Mouse (Mus musculus): Measurements from ENCODE around the gene Mon1b. TPM values are rescaled to one million over a fixed set of nuclear protein-coding genes. Genes with fewer than 3 reads are reported as not detected.

Gene Mon1b
- total RNA-seq, 1 experiment = 5.3 TPM

DNA sequence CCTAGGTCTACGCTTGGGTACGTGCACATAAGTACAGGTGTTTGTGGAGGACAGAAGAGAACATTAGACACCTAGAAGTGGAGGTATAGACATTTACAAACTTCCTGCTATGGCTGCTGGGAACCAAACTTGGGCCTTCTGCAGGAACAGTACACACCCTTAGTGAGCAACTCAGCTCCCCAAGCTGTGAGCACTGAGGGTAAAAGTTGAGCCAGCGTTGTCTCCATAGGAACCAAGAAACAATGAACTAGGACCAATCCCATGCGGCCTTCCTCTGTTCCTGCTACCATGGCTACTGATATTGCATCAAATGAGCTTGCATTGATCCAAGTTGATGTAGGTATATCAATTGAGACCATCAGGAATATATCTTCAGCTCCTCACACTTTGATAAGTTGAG is 29.6 kb downstream of the Mon1b start:
- Histone ChIP-seq H3K27ac (ENCODE audit: insufficient read depth, low read depth, low read length, poor library complexity, severe bottlenecking) (no peak overlapping the region), H3K4me1 (ENCODE audit: control insufficient read depth in 2 of 2, insufficient read depth in 2 of 2, low read length in 2 of 2, poor library complexity in 1 of 2) (no peaks in the 10 kb centered on the region), H3K36me3 (ENCODE audit: control insufficient read depth, insufficient read depth, low read length, poor library complexity, severe bottlenecking) (no peaks in the 10 kb centered on the region), H3K9me3 (ENCODE audit: control insufficient read depth, insufficient read depth, low read depth, low read length) (no peaks in the 10 kb centered on the region), H3K9ac (ENCODE audit: insufficient read depth, low read depth, low read length, poor library complexity, severe bottlenecking) (no peak overlapping the region), H3K4me3 (ENCODE audit: insufficient read depth in 1 of 2, low read depth in 1 of 2, low read length in 2 of 2, poor library complexity in 1 of 2, severe bottlenecking in 1 of 2) (no peak overlapping the region)
- in situ Hi-C loops (cut with MboI; ENCODE audit: low sequenced_read_pairs in 2 of 2, unreplicated experiment in 2 of 2) = loop anchor here (10.0 to 25.0 kb wide), 3 partner anchors 322 to 770 kb away; partner anchors contain the start of gene Wwox (in 1 of the 2)
- DNase-seq (ENCODE audit: low read depth, low spot score) = no peak
- TF ChIP-seq ZC3H11A (IDR thresholded peaks at IDR 0.05; ENCODE audit: borderline replicate concordance, low read depth, low read length) (no peak), CHD2 (IDR thresholded peaks at IDR 0.05; ENCODE audit: low read depth, low read length) (no peak), HCFC1 (IDR thresholded peaks at IDR 0.05; ENCODE audit: borderline replicate concordance, insufficient read depth, low read length) (no peak), MAFK (IDR thresholded peaks at IDR 0.05; ENCODE audit: insufficient read depth, low read depth, low read length) (no peak), ZNF384 (IDR thresholded peaks at IDR 0.05; ENCODE audit: low read depth, low read length) (no peak)

DNA sequence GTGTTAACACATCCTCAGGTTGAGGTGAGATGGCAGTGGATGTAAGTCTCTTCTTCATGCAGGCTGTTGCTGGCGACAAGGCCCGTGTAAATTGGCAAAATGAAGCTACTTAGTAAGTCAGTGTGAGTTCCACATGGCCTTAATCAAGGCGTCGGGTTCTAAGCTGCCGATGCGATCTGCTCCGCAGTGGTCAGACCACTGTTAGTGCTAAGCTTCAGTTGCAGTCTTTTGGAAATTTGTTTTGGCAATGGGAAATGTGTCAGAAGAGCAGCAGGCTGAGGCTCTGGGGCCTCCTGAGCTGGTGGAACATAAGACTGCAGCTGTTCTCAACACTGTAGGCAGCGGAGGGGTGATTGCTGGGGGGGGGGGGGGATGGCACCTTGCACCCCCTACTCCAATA is 30.6 kb downstream of the Mon1b start:
- no peak for DNase-seq (ENCODE audit: low read depth, low spot score)
- Histone ChIP-seq H3K9me3 (ENCODE audit: control insufficient read depth, insufficient read depth, low read depth, low read length) (no peaks in the 10 kb centered on the region), H3K4me3 (ENCODE audit: insufficient read depth in 1 of 2, low read depth in 1 of 2, low read length in 2 of 2, poor library complexity in 1 of 2, severe bottlenecking in 1 of 2) (no peak overlapping the region), H3K36me3 (ENCODE audit: control insufficient read depth, insufficient read depth, low read length, poor library complexity, severe bottlenecking) (no peaks in the 10 kb centered on the region), H3K4me1 (ENCODE audit: control insufficient read depth in 2 of 2, insufficient read depth in 2 of 2, low read length in 2 of 2, poor library complexity in 1 of 2) (no peaks in the 10 kb centered on the region), H3K27ac (ENCODE audit: insufficient read depth, low read depth, low read length, poor library complexity, severe bottlenecking) (no peak overlapping the region), H3K9ac (ENCODE audit: insufficient read depth, low read depth, low read length, poor library complexity, severe bottlenecking) (no peak overlapping the region)
- in situ Hi-C loops (cut with MboI; ENCODE audit: low sequenced_read_pairs in 2 of 2, unreplicated experiment in 2 of 2) = loop anchor here (10.0 to 25.0 kb wide), 3 partner anchors 321 to 769 kb away; partner anchors contain the start of gene Wwox (in 1 of the 2)
- TF ChIP-seq ZNF384 (IDR thresholded peaks at IDR 0.05; ENCODE audit: low read depth, low read length) = no peak
- no peak for TF ChIP-seq ZC3H11A (IDR thresholded peaks at IDR 0.05; ENCODE audit: borderline replicate concordance, low read depth, low read length)
- TF ChIP-seq CHD2 (IDR thresholded peaks at IDR 0.05; ENCODE audit: low read depth, low read length) = no peak
- TF ChIP-seq MAFK (IDR thresholded peaks at IDR 0.05; ENCODE audit: insufficient read depth, low read depth, low read length) = no peak
- TF ChIP-seq HCFC1 (IDR thresholded peaks at IDR 0.05; ENCODE audit: borderline replicate concordance, insufficient read depth, low read length) = no peak

DNA sequence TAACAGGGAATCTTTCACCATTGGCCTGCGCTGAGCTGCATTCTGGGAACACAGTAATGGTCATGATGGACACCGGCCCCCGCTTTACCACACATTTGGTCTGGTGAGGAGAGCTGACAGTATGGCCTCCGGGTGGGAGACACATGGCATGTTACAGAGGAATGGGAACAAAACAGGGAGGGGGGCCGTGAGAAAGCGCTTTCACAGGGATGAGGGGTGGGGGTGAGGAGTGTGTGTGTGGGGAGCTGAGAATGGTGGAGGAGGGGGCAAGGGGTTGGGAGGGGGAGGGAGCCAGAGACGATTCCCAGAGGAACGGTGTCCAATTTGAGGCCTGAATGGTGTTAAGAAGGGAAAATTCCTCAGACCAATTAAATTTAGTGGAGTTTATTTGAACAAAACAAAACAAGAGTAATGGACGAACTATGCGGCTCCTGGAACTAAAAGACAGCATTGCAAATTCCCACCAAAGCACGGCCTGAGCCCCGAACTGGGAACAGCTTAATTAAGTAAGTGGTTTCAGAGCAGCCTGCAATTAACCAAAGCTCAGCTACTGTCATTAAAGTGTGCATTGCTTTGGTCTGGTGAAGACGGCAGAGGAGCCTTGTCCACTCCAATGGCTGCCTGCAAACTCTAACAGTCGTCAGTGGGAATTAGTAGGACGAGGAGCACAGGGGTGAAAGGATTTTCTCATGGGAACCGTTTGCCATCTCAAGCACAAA is 31.5 kb downstream of the Mon1b start:
- H3K4me3 ChIP-seq (ENCODE audit: insufficient read depth in 1 of 2, low read depth in 1 of 2, low read length in 2 of 2, poor library complexity in 1 of 2, severe bottlenecking in 1 of 2) = no peak overlapping the region
- in situ Hi-C loops (cut with MboI; ENCODE audit: low sequenced_read_pairs in 2 of 2, unreplicated experiment in 2 of 2) = loop anchor here (10.0 to 25.0 kb wide), 3 partner anchors 320 to 768 kb away; partner anchors contain the start of gene Wwox (in 1 of the 2)
- H3K27ac ChIP-seq (ENCODE audit: insufficient read depth, low read depth, low read length, poor library complexity, severe bottlenecking) = no peak overlapping the region
- H3K36me3 ChIP-seq (ENCODE audit: control insufficient read depth, insufficient read depth, low read length, poor library complexity, severe bottlenecking) = no peaks in the 10 kb centered on the region
- no peaks in the 10 kb centered on the region for H3K4me1 ChIP-seq (ENCODE audit: control insufficient read depth in 2 of 2, insufficient read depth in 2 of 2, low read length in 2 of 2, poor library complexity in 1 of 2)
- no peaks in the 10 kb centered on the region for H3K9me3 ChIP-seq (ENCODE audit: control insufficient read depth, insufficient read depth, low read depth, low read length)
- no peak for TF ChIP-seq MAFK (IDR thresholded peaks at IDR 0.05; ENCODE audit: insufficient read depth, low read depth, low read length)
- no peak for TF ChIP-seq CHD2 (IDR thresholded peaks at IDR 0.05; ENCODE audit: low read depth, low read length)
- no peak for TF ChIP-seq ZC3H11A (IDR thresholded peaks at IDR 0.05; ENCODE audit: borderline replicate concordance, low read depth, low read length)
- TF ChIP-seq HCFC1 (IDR thresholded peaks at IDR 0.05; ENCODE audit: borderline replicate concordance, insufficient read depth, low read length) = no peak
- TF ChIP-seq ZNF384 (IDR thresholded peaks at IDR 0.05; ENCODE audit: low read depth, low read length) = no peak
- DNase-seq (ENCODE audit: low read depth, low spot score) = no peak
- no peak overlapping the region for H3K9ac ChIP-seq (ENCODE audit: insufficient read depth, low read depth, low read length, poor library complexity, severe bottlenecking)

DNA sequence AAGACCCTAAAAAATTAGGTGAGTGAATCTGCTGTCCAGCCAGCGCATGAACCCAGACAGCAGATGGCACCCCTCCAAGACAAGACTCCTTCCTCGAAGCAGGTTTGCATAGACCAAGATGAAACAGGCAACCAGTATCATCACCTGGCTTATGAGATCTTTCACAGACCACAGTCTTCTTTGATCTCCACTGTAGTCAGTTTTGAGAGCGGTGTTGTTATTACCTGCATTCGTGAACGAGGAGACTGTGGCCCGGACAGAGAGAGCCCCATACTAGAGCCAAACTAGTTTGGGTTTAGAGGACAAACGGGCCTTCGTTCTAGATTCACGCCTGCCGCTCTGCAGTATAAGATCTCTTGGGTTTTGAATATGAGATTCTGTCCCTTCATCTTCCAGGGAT is 34.5 kb downstream of the Mon1b start:
- Histone ChIP-seq H3K4me3 (ENCODE audit: insufficient read depth in 1 of 2, low read depth in 1 of 2, low read length in 2 of 2, poor library complexity in 1 of 2, severe bottlenecking in 1 of 2) (no peak overlapping the region), H3K27ac (ENCODE audit: insufficient read depth, low read depth, low read length, poor library complexity, severe bottlenecking) (no peak overlapping the region), H3K9me3 (ENCODE audit: control insufficient read depth, insufficient read depth, low read depth, low read length) (no peaks in the 10 kb centered on the region), H3K9ac (ENCODE audit: insufficient read depth, low read depth, low read length, poor library complexity, severe bottlenecking) (no peak overlapping the region), H3K36me3 (ENCODE audit: control insufficient read depth, insufficient read depth, low read length, poor library complexity, severe bottlenecking) (no peaks in the 10 kb centered on the region), H3K4me1 (ENCODE audit: control insufficient read depth in 2 of 2, insufficient read depth in 2 of 2, low read length in 2 of 2, poor library complexity in 1 of 2) (no peaks in the 10 kb centered on the region)
- in situ Hi-C loops (cut with MboI; ENCODE audit: low sequenced_read_pairs in 2 of 2, unreplicated experiment in 2 of 2) = loop anchor here (5.0 to 25.0 kb wide), 4 partner anchors 307 to 765 kb away; partner anchors contain the start of gene Wwox (in 1 of the 2)
- no peak for DNase-seq (ENCODE audit: low read depth, low spot score)
- TF ChIP-seq HCFC1 (IDR thresholded peaks at IDR 0.05; ENCODE audit: borderline replicate concordance, insufficient read depth, low read length) = no peak
- no peak for TF ChIP-seq ZNF384 (IDR thresholded peaks at IDR 0.05; ENCODE audit: low read depth, low read length)
- TF ChIP-seq ZC3H11A (IDR thresholded peaks at IDR 0.05; ENCODE audit: borderline replicate concordance, low read depth, low read length) = no peak
- no peak for TF ChIP-seq CHD2 (IDR thresholded peaks at IDR 0.05; ENCODE audit: low read depth, low read length)
- no peak for TF ChIP-seq MAFK (IDR thresholded peaks at IDR 0.05; ENCODE audit: insufficient read depth, low read depth, low read length)

All from ES-E14 (cell line).